Mouse (Mus musculus) megakaryocyte, embryonic 14.5 days (primary cell): ENCODE results near the gene Kdm8. TPM values are rescaled to one million over a fixed set of nuclear protein-coding genes. Genes with fewer than 3 reads are reported as not detected.
A peak's percentile ranks its signal among the peaks of the same experiment; 100 is the strongest.
"Not testable (repeated sequence)": the region's sequence is repeated elsewhere in the genome, so short reads cannot be mapped to it uniquely, and the experiment has no call there.

Experiments used
- H3K27me3 ChIP-seq: replicated peaks from 2 replicates; pipeline ENCODE3; 2012; ENCODE audit warnings: inconsistent platforms
- H3K36me3 ChIP-seq: replicated peaks from 2 replicates; pipeline ENCODE3; 2012; ENCODE audit warnings: low read length, inconsistent platforms, mixed read lengths
- H3K4me1 ChIP-seq: 2 replicates; pipeline ENCODE4 v1.6.1; 2012; ENCODE audit warnings: inconsistent platforms
- H3K4me3 ChIP-seq: replicated peaks from 2 replicates; pipeline ENCODE3; 2012; ENCODE audit warnings: moderate library complexity, mild to moderate bottlenecking, inconsistent platforms
- H3K9me3 ChIP-seq: 2 replicates; pipeline ENCODE4 v1.6.1; 2012; ENCODE audit warnings: inconsistent platforms
- FLI1 ChIP-seq: IDR thresholded peaks from 2 replicates; pipeline ENCODE4 v1.6.1; 2012; ENCODE audit warnings: low read length, inconsistent platforms, mixed read lengths
- GATA1 ChIP-seq: IDR thresholded peaks from 3 replicates; pipeline ENCODE4 v1.6.1; 2012; ENCODE audit warnings: mixed read lengths, low read length, inconsistent platforms, borderline replicate concordance
- polyA plus RNA-seq: library from polyadenylated mRNA; stranded (reverse); fragments of >175 nt; gene quantifications from 2 replicates; pipeline ENCODE4 v1.2.3, GENCODE M21; 2012; ENCODE audit warnings: low replicate concordance; ENCODE audit not compliant: insufficient read depth

Kdm8 gene
- polyA plus RNA-seq, 1 experiment: 0.54 TPM

DNA sequence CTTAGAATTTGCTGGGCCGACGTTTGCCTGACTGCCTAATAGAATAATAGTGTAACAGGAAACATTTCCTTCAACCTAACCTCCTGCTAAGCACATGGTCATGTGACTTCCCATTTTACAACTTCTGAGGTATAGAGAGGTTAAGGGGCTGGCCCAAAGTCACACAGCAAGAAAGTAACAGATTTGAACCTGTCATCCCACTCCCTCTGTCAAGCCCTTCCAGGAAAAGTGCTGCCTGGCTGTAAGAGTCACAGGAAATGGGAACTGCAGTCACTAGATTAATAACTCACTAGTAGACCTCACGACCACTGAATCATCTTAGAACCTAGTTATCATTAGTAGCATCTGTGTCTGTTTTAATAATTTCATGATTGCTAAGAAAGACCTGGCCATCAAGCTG is 21.4 kb upstream of the Kdm8 start:
- TF ChIP-seq FLI1 (no peak), GATA1 (no peak)
- Histone ChIP-seq H3K36me3 (no peaks in the 10 kb centered on the region), H3K27me3 (peaks cover 4% of the 10 kb centered on the region), H3K4me3 (no peak overlapping the region), H3K9me3 (peaks cover 8% of the 10 kb centered on the region; the same call in 1 of the 2 replicates), H3K4me1 (peaks cover 46% of the 10 kb centered on the region)

DNA sequence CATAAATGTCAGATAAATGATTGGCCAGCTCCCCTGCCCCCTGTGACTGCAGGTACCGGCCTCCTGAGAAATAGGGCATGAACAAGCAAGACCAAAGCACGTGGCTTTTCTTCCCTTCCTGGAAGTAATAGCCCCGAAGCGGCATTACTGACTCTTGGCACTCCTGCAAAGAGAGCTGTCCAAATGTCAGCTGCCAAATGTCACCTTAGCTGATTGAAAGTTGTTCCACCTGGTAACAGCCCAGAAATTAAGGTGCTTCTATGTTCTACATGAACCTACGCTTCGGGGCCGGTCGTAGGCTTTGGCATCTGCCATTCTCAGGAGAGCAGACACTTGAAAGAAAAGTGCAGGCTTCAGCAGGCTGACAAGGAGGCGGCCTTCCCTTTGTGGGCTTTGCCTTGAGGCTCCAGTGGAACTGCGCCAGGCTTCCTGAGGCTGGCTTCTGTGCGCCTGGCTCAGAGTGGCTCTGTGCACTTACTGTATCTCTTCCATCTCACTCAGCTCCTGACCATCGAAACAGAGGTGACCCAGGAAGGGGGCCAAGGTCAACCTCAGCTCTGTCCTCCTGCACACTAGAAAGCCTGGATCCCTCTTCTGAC is 16.9 kb upstream of the Kdm8 start:
- H3K4me3 ChIP-seq: no peak overlapping the region
- no peaks in the 10 kb centered on the region for H3K36me3 ChIP-seq
- TF ChIP-seq FLI1 (no peak), GATA1 (no peak)
- H3K4me1 ChIP-seq: peaks cover 24% of the 10 kb centered on the region
- H3K27me3 ChIP-seq: no peaks in the 10 kb centered on the region
- peaks cover 26% of the 10 kb centered on the region for H3K9me3 ChIP-seq

DNA sequence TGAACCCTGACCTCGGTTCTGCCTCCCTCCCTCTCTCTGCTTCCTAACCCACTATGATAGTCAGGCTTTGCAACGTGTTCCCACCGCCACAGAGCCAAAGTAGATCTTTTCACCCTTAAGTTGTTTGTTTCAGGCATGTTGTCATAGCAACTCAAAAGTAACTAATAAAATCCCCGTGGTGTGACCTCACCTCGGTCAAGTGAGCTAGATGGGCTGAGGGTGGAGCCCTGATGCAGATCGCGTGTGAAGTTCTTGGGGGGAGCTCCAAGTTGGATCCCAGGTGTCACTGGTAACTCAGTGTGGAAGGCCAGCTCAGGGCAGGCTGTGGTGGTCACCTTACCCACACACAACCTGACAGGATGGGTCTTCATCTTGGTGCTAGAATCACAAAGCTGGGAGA is 16.1 kb upstream of the Kdm8 start:
- Histone ChIP-seq H3K27me3 (no peaks in the 10 kb centered on the region), H3K4me3 (no peak overlapping the region), H3K36me3 (no peaks in the 10 kb centered on the region), H3K9me3 (peaks cover 32% of the 10 kb centered on the region), H3K4me1 (peaks cover 16% of the 10 kb centered on the region)
- TF ChIP-seq FLI1 (no peak), GATA1 (no peak)

DNA sequence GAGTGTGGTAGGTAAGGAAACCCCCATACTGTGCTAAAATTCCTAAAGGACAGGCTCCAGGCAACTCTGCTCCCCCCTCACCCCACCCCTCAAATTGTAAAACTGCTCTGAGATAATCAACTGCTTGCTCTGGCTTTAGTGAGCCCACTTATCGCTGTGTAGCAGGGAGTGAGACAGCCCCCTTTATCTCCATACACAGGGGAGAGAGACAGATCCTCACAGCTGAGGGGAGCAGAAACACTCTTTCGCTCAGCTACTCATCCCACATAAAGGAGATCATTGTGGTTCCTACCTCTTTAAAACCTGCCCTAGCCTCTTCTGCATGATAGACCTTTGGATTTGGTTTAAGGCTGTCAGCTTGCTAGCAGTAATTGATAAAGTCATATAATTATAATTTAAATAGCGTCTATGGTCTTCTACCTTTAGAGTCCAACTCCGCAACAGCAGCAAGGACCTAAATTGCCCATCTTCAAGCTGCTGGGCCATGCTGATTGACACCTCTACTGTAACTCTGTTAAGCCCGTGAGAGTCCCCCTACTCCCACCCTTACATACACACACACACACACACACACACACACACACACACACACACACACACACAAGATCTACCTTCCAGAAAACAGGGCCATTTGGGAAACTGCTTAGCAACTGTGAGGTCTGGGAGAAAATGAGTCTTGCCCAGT is 15.5 kb upstream of the Kdm8 start:
- Histone ChIP-seq H3K9me3 (peaks cover 34% of the 10 kb centered on the region), H3K4me1 (peaks cover 20% of the 10 kb centered on the region)
- H3K36me3 ChIP-seq, H3K27me3 ChIP-seq, H3K4me3 ChIP-seq: not testable (repeated sequence)

DNA sequence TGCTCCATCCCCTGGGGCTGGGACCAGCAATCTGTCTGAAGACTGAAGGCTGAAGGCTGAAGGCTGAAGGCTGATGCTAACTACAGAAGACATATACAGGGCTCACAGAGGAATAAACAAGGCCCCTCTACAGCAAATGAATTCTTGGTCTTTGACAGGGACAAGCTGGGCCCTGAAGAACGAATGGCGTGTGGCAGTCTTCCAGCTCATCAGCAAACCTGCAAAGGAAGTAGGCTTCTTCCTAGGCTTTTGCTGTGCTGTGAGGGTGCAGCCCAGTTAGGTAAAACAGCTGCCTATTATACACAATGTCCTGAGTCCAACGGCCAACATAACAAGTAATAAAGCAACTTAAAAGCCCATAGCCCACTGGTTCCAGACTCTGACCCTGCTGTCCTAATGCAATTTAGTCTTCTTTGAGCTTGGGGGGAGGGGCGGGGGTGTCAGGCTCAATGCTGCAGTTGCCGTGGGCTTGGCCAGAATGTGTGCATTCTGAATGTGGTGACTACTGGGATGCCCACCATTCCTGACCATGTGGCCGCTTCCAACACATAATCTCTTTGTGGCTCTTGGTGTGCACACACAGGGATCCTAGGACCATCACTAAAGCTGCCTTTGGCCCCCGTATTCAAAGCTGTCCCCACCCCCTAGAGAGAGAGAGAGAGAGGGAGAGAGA is 14.2 kb upstream of the Kdm8 start:
- no peak for TF ChIP-seq GATA1
- Histone ChIP-seq H3K4me3 (no peak overlapping the region), H3K4me1 (peaks cover 33% of the 10 kb centered on the region), H3K36me3 (no peaks in the 10 kb centered on the region), H3K27me3 (no peaks in the 10 kb centered on the region), H3K9me3 (peaks cover 26% of the 10 kb centered on the region)

DNA sequence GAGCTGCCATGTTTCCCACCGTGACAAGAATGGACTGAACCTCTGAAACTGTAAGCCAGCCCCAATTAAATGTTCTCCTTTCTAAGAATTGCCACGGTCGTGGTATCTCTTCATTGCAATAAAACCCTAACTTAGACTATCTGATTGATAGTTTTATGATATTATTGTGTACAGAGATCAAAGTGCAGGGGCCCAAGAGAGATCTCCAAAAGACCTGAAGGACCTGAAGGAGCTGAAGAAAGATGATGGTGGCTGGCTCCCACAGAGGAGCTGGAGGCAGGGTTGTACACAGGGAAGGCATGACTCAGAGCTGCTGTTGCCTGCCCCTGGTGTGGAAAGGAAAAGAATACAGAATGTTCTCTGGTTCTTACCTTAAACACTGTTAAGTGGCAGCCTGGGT is 10.6 kb upstream of the Kdm8 start:
- no peak overlapping the region for H3K4me3 ChIP-seq
- H3K9me3 ChIP-seq: peaks cover 26% of the 10 kb centered on the region
- no peaks in the 10 kb centered on the region for H3K36me3 ChIP-seq
- H3K27me3 ChIP-seq: peaks cover 4% of the 10 kb centered on the region
- no peak for TF ChIP-seq GATA1
- no peak for TF ChIP-seq FLI1
- peaks cover 29% of the 10 kb centered on the region for H3K4me1 ChIP-seq

DNA sequence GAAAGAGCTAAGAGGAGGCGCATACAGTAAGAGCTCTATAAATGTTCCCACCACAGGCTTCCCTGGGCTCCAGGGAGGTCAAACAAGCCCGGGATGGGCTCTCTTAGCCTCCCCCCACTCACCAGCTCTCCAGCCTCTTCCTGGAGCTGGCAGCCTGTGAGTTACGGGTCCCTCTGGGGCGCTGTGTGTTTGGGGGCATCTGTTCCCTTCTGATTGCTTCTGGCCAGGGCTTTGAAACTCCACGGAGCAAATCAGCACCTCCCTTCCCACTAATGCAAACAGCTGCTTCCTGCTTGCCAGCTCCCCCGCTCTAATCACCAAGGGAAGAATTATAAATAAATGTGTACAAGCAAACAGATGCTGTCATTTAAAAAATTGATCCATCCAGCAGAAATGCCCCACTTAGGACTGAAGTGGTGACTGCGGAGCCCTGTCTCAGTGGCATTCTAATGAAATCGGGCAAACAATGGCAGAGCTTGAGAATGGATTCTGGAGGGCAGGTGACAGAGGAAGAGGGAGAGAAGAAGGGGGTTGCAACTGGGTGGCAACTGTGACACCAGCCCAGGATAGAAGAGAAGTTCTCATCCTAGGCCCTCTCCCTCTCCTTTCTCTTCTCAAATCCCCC is 9.7 kb upstream of the Kdm8 start:
- peaks cover 29% of the 10 kb centered on the region for H3K4me1 ChIP-seq
- no peak overlapping the region for H3K4me3 ChIP-seq
- H3K36me3 ChIP-seq: no peaks in the 10 kb centered on the region
- peaks cover 4% of the 10 kb centered on the region for H3K27me3 ChIP-seq
- TF ChIP-seq GATA1 (no peak), FLI1 (no peak)
- peaks cover 34% of the 10 kb centered on the region for H3K9me3 ChIP-seq

DNA sequence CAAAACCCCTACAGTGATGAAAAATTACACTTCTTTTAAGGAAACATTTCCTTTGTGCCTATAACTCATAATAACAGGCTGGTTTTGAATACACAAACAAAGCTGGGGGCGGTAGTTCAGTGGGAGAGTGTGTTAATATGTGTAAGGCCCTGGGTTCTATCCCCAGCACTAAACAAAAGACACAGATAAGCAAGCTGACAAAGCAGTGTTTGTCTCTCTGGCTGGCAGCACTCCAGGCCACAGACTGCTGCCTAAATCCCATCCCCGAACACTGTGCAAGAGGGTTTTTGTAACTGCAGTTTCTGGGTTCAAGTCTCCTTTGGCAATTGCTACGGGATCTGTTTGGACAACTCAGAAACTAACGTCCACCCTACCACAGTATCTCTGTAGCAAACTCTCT is 2.2 kb upstream of the Kdm8 start:
- H3K4me3 ChIP-seq: no peak overlapping the region

DNA sequence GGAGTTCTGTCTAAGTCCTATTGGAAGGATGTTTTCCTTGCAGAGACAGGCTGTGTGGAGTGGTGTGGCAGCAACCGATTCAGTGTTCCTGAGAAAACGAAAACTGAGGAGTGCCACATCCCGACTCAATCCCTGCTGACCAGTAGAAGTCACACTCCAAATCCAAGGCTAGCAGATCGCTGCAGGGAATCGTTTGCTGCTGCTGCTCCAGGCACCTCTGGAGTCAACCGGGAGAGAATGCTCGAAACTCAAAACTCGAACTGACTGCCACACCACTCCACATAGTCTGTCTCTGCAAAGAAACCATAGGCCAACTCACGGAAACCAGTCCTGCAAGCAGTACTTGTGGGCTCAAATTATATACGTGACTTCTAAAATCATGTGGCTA is 406 bp upstream of the Kdm8 start:
- H3K27me3 ChIP-seq: no peaks in the 10 kb centered on the region
- peak overlapping the region; percentile 95 for H3K4me3 ChIP-seq
- peaks cover 43% of the 10 kb centered on the region for H3K4me1 ChIP-seq
- no peak for TF ChIP-seq FLI1
- H3K9me3 ChIP-seq: peaks cover 11% of the 10 kb centered on the region
- peaks cover 11% of the 10 kb centered on the region for H3K36me3 ChIP-seq

More for the DNA sequence above, 2.2 kb upstream of the Kdm8 start:
- peaks cover 36% of the 10 kb centered on the region for H3K4me1 ChIP-seq
- peaks cover 11% of the 10 kb centered on the region for H3K36me3 ChIP-seq
- TF ChIP-seq GATA1 (no peak), FLI1 (no peak)
- peaks cover 3% of the 10 kb centered on the region for H3K27me3 ChIP-seq
- H3K9me3 ChIP-seq: peaks cover 13% of the 10 kb centered on the region

DNA sequence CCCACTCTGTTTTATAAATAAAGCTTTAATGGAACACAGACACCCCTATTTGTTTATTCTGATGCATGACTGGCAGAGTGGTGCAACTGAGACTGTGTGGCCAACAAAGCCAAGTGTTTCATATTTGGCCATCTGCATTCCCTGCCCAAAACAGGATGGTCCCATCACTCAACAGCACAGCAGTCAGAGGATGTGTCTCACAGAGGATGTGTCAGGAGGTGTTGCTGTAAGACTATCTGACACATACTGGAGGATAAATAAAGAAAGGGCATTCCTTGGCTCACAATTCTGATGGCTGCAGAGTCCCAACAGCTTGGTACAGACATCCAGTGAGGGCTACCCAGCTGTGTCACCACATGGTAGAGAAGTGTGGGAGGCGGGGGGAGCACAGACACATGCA is 6.2 kb downstream of the Kdm8 start:
- no peak overlapping the region for H3K4me3 ChIP-seq
- TF ChIP-seq FLI1 (no peak), GATA1 (no peak)
- H3K9me3 ChIP-seq: peaks cover 5% of the 10 kb centered on the region
- peaks cover 40% of the 10 kb centered on the region for H3K4me1 ChIP-seq
- H3K27me3 ChIP-seq: no peaks in the 10 kb centered on the region
- peaks cover 44% of the 10 kb centered on the region for H3K36me3 ChIP-seq
